Mouse (Mus musculus): Measurements from ENCODE around the gene Rwdd4a. TPM values are rescaled to one million over a fixed set of nuclear protein-coding genes. Genes with fewer than 3 reads are reported as not detected.

Rwdd4a gene
- polyA plus RNA-seq, 1 experiment from 2014 or later, result 32.0 TPM

DNA sequence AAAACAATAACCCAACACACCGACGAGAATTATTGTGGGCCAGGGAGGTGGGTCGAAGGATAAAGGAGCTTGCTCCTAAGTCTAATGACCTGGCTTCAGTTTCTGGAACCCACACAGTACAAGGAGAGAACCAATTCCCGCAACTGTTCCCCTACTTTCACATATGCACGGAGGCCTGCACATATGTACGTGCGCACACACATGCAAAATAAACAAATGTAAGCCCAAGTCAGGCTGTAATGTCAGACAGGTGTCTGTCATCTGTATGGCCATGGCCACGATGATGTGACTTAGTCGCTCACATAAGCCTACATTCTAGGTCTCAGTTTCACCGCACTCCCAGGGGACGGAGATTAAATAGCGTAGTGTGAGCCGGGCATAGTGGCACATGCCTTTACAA lies 30.9 kb upstream of the Rwdd4a start:
- H3K9ac ChIP-seq (replicated peaks), result no peak overlapping the region
- H3K27ac ChIP-seq (ENCODE audit: low read depth), result no peak overlapping the region
- no peak for DNase-seq
- no peaks in the 10 kb centered on the region for H3K9me3 ChIP-seq (ENCODE audit: low read length)
- 95% methylated on average over 13 of the region's 13 CpGs for WGBS (ENCODE audit: insufficient replicate concordance)
- H3K4me2 ChIP-seq (ENCODE audit: low read depth, low read length), result no peak overlapping the region
- H3K4me1 ChIP-seq (ENCODE audit: insufficient read depth), result no peaks in the 10 kb centered on the region
- H3K27me3 ChIP-seq (ENCODE audit: insufficient read depth, low read length), result no peaks in the 10 kb centered on the region
- ATAC-seq, result no peak
- TF ChIP-seq EP300 (IDR thresholded peaks at IDR 0.05; ENCODE audit: low read depth) (no peak), CTCF (IDR thresholded peaks at IDR 0.05; ENCODE audit: low read depth) (no peak)
- peaks cover 69% of the 10 kb centered on the region for H3K36me3 ChIP-seq (replicated peaks; ENCODE audit: insufficient read depth, low read length)
- H3K4me3 ChIP-seq (ENCODE audit: low read depth, low read length), result no peak overlapping the region

DNA sequence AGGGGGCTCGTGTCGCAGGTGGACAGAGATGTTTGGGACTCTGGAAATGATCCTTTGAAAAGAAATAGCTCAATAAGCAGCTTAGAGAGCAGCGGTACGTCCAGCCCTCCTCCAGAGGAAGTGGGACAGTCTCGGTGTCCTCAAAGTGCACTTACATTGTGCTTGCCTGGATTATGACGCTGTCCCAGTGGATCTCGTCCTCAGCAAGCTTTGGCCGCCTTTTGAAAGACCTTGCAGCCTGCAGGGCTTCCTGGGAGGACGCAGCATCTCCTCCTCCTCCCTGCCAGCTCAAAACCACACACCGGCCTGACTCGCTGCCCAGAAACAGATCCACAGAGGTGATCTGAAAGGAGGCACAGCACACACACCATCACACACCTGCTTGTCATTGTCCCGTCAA lies 28.0 kb upstream of the Rwdd4a start:
- H3K27ac ChIP-seq (ENCODE audit: low read depth), result no peak overlapping the region
- H3K4me1 ChIP-seq (ENCODE audit: insufficient read depth), result no peaks in the 10 kb centered on the region
- DNase-seq (no peak), ATAC-seq (no peak)
- no peak overlapping the region for H3K4me2 ChIP-seq (ENCODE audit: low read depth, low read length)
- no peaks in the 10 kb centered on the region for H3K9me3 ChIP-seq (ENCODE audit: low read length)
- no peak overlapping the region for H3K9ac ChIP-seq (replicated peaks)
- no peaks in the 10 kb centered on the region for H3K27me3 ChIP-seq (ENCODE audit: insufficient read depth, low read length)
- WGBS (ENCODE audit: insufficient replicate concordance), result 86% methylated on average over 12 of the region's 12 CpGs
- H3K36me3 ChIP-seq (replicated peaks; ENCODE audit: insufficient read depth, low read length), result peaks cover 73% of the 10 kb centered on the region
- no peak for TF ChIP-seq EP300 (IDR thresholded peaks at IDR 0.05; ENCODE audit: low read depth)
- TF ChIP-seq CTCF (IDR thresholded peaks at IDR 0.05; ENCODE audit: low read depth), result no peak
- no peak overlapping the region for H3K4me3 ChIP-seq (ENCODE audit: low read depth, low read length)

GRCm38 (mm10) chr8:47510930-47511329 lies 22.5 kb upstream of the Rwdd4a start:
- Histone ChIP-seq H3K9ac (replicated peaks) (no peak overlapping the region), H3K4me1 (ENCODE audit: insufficient read depth) (no peaks in the 10 kb centered on the region), H3K27me3 (ENCODE audit: insufficient read depth, low read length) (no peaks in the 10 kb centered on the region), H3K27ac (ENCODE audit: low read depth) (no peak overlapping the region), H3K36me3 (replicated peaks; ENCODE audit: insufficient read depth, low read length) (peaks cover 64% of the 10 kb centered on the region), H3K4me2 (ENCODE audit: low read depth, low read length) (no peak overlapping the region), H3K9me3 (ENCODE audit: low read length) (no peaks in the 10 kb centered on the region), H3K4me3 (ENCODE audit: low read depth, low read length) (no peak overlapping the region)
- ATAC-seq, result peak; percentile 89
- 86% methylated on average over 9 of the region's 9 CpGs for WGBS (ENCODE audit: insufficient replicate concordance)
- TF ChIP-seq EP300 (IDR thresholded peaks at IDR 0.05; ENCODE audit: low read depth), result no peak
- TF ChIP-seq CTCF (IDR thresholded peaks at IDR 0.05; ENCODE audit: low read depth), result no peak
- no peak for DNase-seq

DNA sequence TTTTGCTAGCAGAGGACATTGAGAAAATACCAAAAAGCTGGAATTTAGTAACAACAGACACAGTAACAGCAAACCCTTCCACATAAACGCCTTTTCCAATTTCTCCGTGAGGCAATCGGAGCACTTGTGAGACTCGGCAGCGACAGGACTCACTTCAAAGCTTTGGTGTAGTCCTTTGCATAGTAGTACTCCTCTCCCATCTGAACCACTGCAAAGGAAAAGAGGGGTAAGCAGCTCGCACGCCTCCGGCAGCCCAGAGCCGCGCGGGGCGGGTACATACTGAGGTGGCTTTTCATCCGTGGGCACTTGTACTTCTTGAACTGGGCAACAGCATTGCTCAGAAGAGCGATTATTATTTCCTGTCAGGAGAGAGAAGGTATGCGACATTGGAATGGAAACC lies 19.9 kb upstream of the Rwdd4a start:
- WGBS (ENCODE audit: insufficient replicate concordance), result 93% methylated on average over 15 of the region's 15 CpGs
- TF ChIP-seq EP300 (IDR thresholded peaks at IDR 0.05; ENCODE audit: low read depth) (no peak), CTCF (IDR thresholded peaks at IDR 0.05; ENCODE audit: low read depth) (no peak)
- no peaks in the 10 kb centered on the region for H3K9me3 ChIP-seq (ENCODE audit: low read length)
- no peak overlapping the region for H3K4me2 ChIP-seq (ENCODE audit: low read depth, low read length)
- H3K4me1 ChIP-seq (ENCODE audit: insufficient read depth), result no peaks in the 10 kb centered on the region
- H3K27me3 ChIP-seq (ENCODE audit: insufficient read depth, low read length), result no peaks in the 10 kb centered on the region
- ATAC-seq, result no peak
- no peak overlapping the region for H3K9ac ChIP-seq (replicated peaks)
- peaks cover 61% of the 10 kb centered on the region for H3K36me3 ChIP-seq (replicated peaks; ENCODE audit: insufficient read depth, low read length)
- DNase-seq, result no peak
- H3K27ac ChIP-seq (ENCODE audit: low read depth), result no peak overlapping the region
- H3K4me3 ChIP-seq (ENCODE audit: low read depth, low read length), result no peak overlapping the region

- no peak overlapping the region for H3K27ac ChIP-seq (ENCODE audit: low read depth)
- H3K9me3 ChIP-seq (ENCODE audit: low read length), result no peaks in the 10 kb centered on the region
- H3K36me3 ChIP-seq (replicated peaks; ENCODE audit: insufficient read depth, low read length), result peaks cover 46% of the 10 kb centered on the region
- H3K4me1 ChIP-seq (ENCODE audit: insufficient read depth), result peaks cover 10% of the 10 kb centered on the region
- DNase-seq (no peak), ATAC-seq (no peak)
- H3K4me3 ChIP-seq (ENCODE audit: low read depth, low read length), result no peak overlapping the region
- WGBS (ENCODE audit: insufficient replicate concordance), result 76% methylated on average over 1 of the region's 1 CpGs
- TF ChIP-seq EP300 (IDR thresholded peaks at IDR 0.05; ENCODE audit: low read depth) (no peak), CTCF (IDR thresholded peaks at IDR 0.05; ENCODE audit: low read depth) (no peak)
- no peaks in the 10 kb centered on the region for H3K27me3 ChIP-seq (ENCODE audit: insufficient read depth, low read length)
- H3K9ac ChIP-seq (replicated peaks), result no peak overlapping the region
- H3K4me2 ChIP-seq (ENCODE audit: low read depth, low read length), result no peak overlapping the region
Measured at GRCm38 (mm10) chr8:47528094-47528493, 5.4 kb upstream of the Rwdd4a start.

GRCm38 (mm10) chr8:47538323-47538722 lies 4.9 kb downstream of the Rwdd4a start:
- no peak overlapping the region for H3K4me2 ChIP-seq (ENCODE audit: low read depth, low read length)
- DNase-seq (no peak), ATAC-seq (no peak)
- H3K36me3 ChIP-seq (replicated peaks; ENCODE audit: insufficient read depth, low read length), result peaks cover 15% of the 10 kb centered on the region
- no peaks in the 10 kb centered on the region for H3K27me3 ChIP-seq (ENCODE audit: insufficient read depth, low read length)
- H3K27ac ChIP-seq (ENCODE audit: low read depth), result no peak overlapping the region
- H3K9me3 ChIP-seq (ENCODE audit: low read length), result no peaks in the 10 kb centered on the region
- no peak overlapping the region for H3K4me3 ChIP-seq (ENCODE audit: low read depth, low read length)
- no peak overlapping the region for H3K9ac ChIP-seq (replicated peaks)
- 82% methylated on average over 4 of the region's 4 CpGs for WGBS (ENCODE audit: insufficient replicate concordance)
- peaks cover 9% of the 10 kb centered on the region for H3K4me1 ChIP-seq (ENCODE audit: insufficient read depth)
- no peak for TF ChIP-seq CTCF (IDR thresholded peaks at IDR 0.05; ENCODE audit: low read depth)
- no peak for TF ChIP-seq EP300 (IDR thresholded peaks at IDR 0.05; ENCODE audit: low read depth)

DNA sequence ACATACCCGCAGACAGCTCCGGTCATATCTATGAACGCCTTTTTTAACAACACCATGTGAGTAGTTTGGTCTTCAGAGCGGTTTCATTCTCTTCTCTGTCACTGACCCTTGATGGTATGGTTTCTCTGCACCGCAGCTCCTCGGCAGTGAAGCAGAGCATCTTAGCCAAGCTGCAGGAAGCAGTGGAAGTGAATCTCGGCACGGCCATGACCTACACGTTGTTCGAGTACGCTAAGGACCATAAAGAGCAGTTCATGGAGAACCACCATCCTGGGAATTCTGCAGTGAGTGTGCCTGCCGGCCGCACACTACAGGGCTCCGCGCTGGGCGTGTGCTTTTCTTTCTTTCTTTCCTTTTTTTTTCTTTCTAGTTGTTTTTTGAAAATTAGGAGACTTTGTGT lies 9.3 kb downstream of the Rwdd4a start:
- no peak for DNase-seq
- Histone ChIP-seq H3K4me2 (ENCODE audit: low read depth, low read length) (no peak overlapping the region), H3K4me3 (ENCODE audit: low read depth, low read length) (no peak overlapping the region), H3K27ac (ENCODE audit: low read depth) (no peak overlapping the region), H3K27me3 (ENCODE audit: insufficient read depth, low read length) (no peaks in the 10 kb centered on the region), H3K9ac (replicated peaks) (no peak overlapping the region), H3K4me1 (ENCODE audit: insufficient read depth) (no peaks in the 10 kb centered on the region), H3K36me3 (replicated peaks; ENCODE audit: insufficient read depth, low read length) (peaks cover 45% of the 10 kb centered on the region), H3K9me3 (ENCODE audit: low read length) (no peaks in the 10 kb centered on the region)
- TF ChIP-seq CTCF (IDR thresholded peaks at IDR 0.05; ENCODE audit: low read depth) (no peak), EP300 (IDR thresholded peaks at IDR 0.05; ENCODE audit: low read depth) (no peak)
- WGBS (ENCODE audit: insufficient replicate concordance), result 91% methylated on average over 16 of the region's 16 CpGs
- no peak for ATAC-seq
